Mouse (Mus musculus): Measurements from ENCODE around the gene Marveld1. TPM values are rescaled to one million over a fixed set of nuclear protein-coding genes. Genes with fewer than 3 reads are reported as not detected.

The Marveld1 gene
- polyA plus RNA-seq (2015; fragmentation: Nextera tagmentation; extraction: Ambion mirVana), result 4.3 and 4.6 TPM in 2 replicates

GRCm38 (mm10) chr19:42147170-42147768 lies at the start of gene Marveld1:
Marveld1 (plus strand) TSS chr19:42147400.
- ATAC-seq (ENCODE audit: low FRiP score, low read depth), result peak; percentile 50; the same call in 1 of the 2 replicates
- H3K36me3 ChIP-seq, result no peaks in the 10 kb centered on the region
- H3K27ac ChIP-seq (replicated peaks), result peak within 1 kb of the TSS; percentile 65
- peaks cover 15% of the 10 kb centered on the region for H3K27me3 ChIP-seq
- H3K4me1 ChIP-seq (replicated peaks), result peaks cover 17% of the 10 kb centered on the region
- H3K9ac ChIP-seq, result peak within 1 kb of the TSS; percentile 72
- H3K9me3 ChIP-seq, result no peaks in the 10 kb centered on the region
- peak within 1 kb of the TSS; percentile 90 for H3K4me2 ChIP-seq
- WGBS, result under 1% methylated on average over 31 of the region's 57 CpGs
- peak within 1 kb of the TSS; percentile 54 for H3K4me3 ChIP-seq

- Histone ChIP-seq H3K4me2 (no peak overlapping the region), H3K4me3 (no peak overlapping the region), H3K9ac (no peak overlapping the region), H3K36me3 (peaks cover 20% of the 10 kb centered on the region), H3K9me3 (no peaks in the 10 kb centered on the region), H3K4me1 (replicated peaks) (no peaks in the 10 kb centered on the region), H3K27me3 (no peaks in the 10 kb centered on the region), H3K27ac (replicated peaks) (no peak overlapping the region)
- 94% methylated on average over 3 of the region's 3 CpGs for WGBS
- ATAC-seq (ENCODE audit: low FRiP score, low read depth), result no peak
Measured at GRCm38 (mm10) chr19:42099406-42099805, 47.8 kb upstream of the Marveld1 start.

GRCm38 (mm10) chr19:42104681-42105080 lies 42.5 kb upstream of the Marveld1 start:
- Histone ChIP-seq H3K9ac (no peak overlapping the region), H3K36me3 (peaks cover 42% of the 10 kb centered on the region), H3K4me2 (no peak overlapping the region), H3K4me1 (replicated peaks) (no peaks in the 10 kb centered on the region), H3K27me3 (no peaks in the 10 kb centered on the region), H3K9me3 (no peaks in the 10 kb centered on the region), H3K27ac (replicated peaks) (no peak overlapping the region), H3K4me3 (no peak overlapping the region)
- ATAC-seq (ENCODE audit: low FRiP score, low read depth), result no peak
- WGBS, result 97% methylated on average over 9 of the region's 9 CpGs

GRCm38 (mm10) chr19:42115783-42116335 lies 31.3 kb upstream of the Marveld1 start:
- H3K27me3 ChIP-seq, result no peaks in the 10 kb centered on the region
- H3K36me3 ChIP-seq, result peaks cover 48% of the 10 kb centered on the region
- H3K9ac ChIP-seq, result no peak overlapping the region
- ATAC-seq (ENCODE audit: low FRiP score, low read depth), result no peak
- H3K27ac ChIP-seq (replicated peaks), result no peak overlapping the region
- 90% methylated on average over 4 of the region's 4 CpGs for WGBS
- H3K4me1 ChIP-seq (replicated peaks), result no peaks in the 10 kb centered on the region
- H3K9me3 ChIP-seq, result no peaks in the 10 kb centered on the region
- no peak overlapping the region for H3K4me2 ChIP-seq
- H3K4me3 ChIP-seq, result no peak overlapping the region

- WGBS, result 97% methylated on average over 9 of the region's 9 CpGs
- ATAC-seq (ENCODE audit: low FRiP score, low read depth), result no peak
- peaks cover 56% of the 10 kb centered on the region for H3K36me3 ChIP-seq
- H3K27ac ChIP-seq (replicated peaks), result no peak overlapping the region
- no peaks in the 10 kb centered on the region for H3K4me1 ChIP-seq (replicated peaks)
- no peaks in the 10 kb centered on the region for H3K27me3 ChIP-seq
- no peak overlapping the region for H3K9ac ChIP-seq
- H3K4me2 ChIP-seq, result no peak overlapping the region
- no peaks in the 10 kb centered on the region for H3K9me3 ChIP-seq
- no peak overlapping the region for H3K4me3 ChIP-seq
Measured at GRCm38 (mm10) chr19:42118142-42118541, 29.1 kb upstream of the Marveld1 start.

GRCm38 (mm10) chr19:42118596-42118995 lies 28.6 kb upstream of the Marveld1 start:
- Histone ChIP-seq H3K4me3 (no peak overlapping the region), H3K9me3 (no peaks in the 10 kb centered on the region), H3K9ac (no peak overlapping the region), H3K36me3 (peaks cover 60% of the 10 kb centered on the region), H3K4me2 (no peak overlapping the region), H3K4me1 (replicated peaks) (no peaks in the 10 kb centered on the region), H3K27me3 (no peaks in the 10 kb centered on the region), H3K27ac (replicated peaks) (no peak overlapping the region)
- 87% methylated on average over 5 of the region's 5 CpGs for WGBS
- ATAC-seq (ENCODE audit: low FRiP score, low read depth), result no peak

- Histone ChIP-seq H3K36me3 (peaks cover 52% of the 10 kb centered on the region), H3K4me3 (no peak overlapping the region), H3K9ac (no peak overlapping the region), H3K27ac (replicated peaks) (no peak overlapping the region), H3K27me3 (no peaks in the 10 kb centered on the region), H3K4me2 (no peak overlapping the region), H3K4me1 (replicated peaks) (no peaks in the 10 kb centered on the region), H3K9me3 (no peaks in the 10 kb centered on the region)
- no peak for ATAC-seq (ENCODE audit: low FRiP score, low read depth)
- WGBS, result 91% methylated on average over 8 of the region's 8 CpGs
Measured at GRCm38 (mm10) chr19:42120451-42120850, 26.7 kb upstream of the Marveld1 start.

GRCm38 (mm10) chr19:42124684-42125083 lies 22.5 kb upstream of the Marveld1 start:
- Histone ChIP-seq H3K4me1 (replicated peaks) (peaks cover 16% of the 10 kb centered on the region), H3K27me3 (no peaks in the 10 kb centered on the region), H3K4me3 (no peak overlapping the region), H3K9me3 (no peaks in the 10 kb centered on the region), H3K27ac (replicated peaks) (no peak overlapping the region), H3K4me2 (no peak overlapping the region), H3K36me3 (peaks cover 29% of the 10 kb centered on the region), H3K9ac (no peak overlapping the region)
- no peak for ATAC-seq (ENCODE audit: low FRiP score, low read depth)
- WGBS, result 88% methylated on average over 13 of the region's 13 CpGs

- H3K36me3 ChIP-seq, result peaks cover 21% of the 10 kb centered on the region
- ATAC-seq (ENCODE audit: low FRiP score, low read depth), result no peak
- 81% methylated on average over 11 of the region's 11 CpGs for WGBS
- no peak overlapping the region for H3K27ac ChIP-seq (replicated peaks)
- no peak overlapping the region for H3K4me3 ChIP-seq
- H3K4me1 ChIP-seq (replicated peaks), result peaks cover 19% of the 10 kb centered on the region
- no peaks in the 10 kb centered on the region for H3K9me3 ChIP-seq
- no peak overlapping the region for H3K4me2 ChIP-seq
- H3K27me3 ChIP-seq, result no peaks in the 10 kb centered on the region
- no peak overlapping the region for H3K9ac ChIP-seq
Measured at GRCm38 (mm10) chr19:42125501-42126218, 21.5 kb upstream of the Marveld1 start.

GRCm38 (mm10) chr19:42126219-42126605 lies 21.0 kb upstream of the Marveld1 start:
- Histone ChIP-seq H3K9ac (no peak overlapping the region), H3K4me1 (replicated peaks) (peaks cover 19% of the 10 kb centered on the region), H3K27me3 (no peaks in the 10 kb centered on the region), H3K9me3 (no peaks in the 10 kb centered on the region), H3K36me3 (peaks cover 17% of the 10 kb centered on the region), H3K4me2 (no peak overlapping the region), H3K27ac (replicated peaks) (no peak overlapping the region), H3K4me3 (no peak overlapping the region)
- 90% methylated on average over 6 of the region's 6 CpGs for WGBS
- no peak for ATAC-seq (ENCODE audit: low FRiP score, low read depth)

GRCm38 (mm10) chr19:42127024-42127423 lies 20.2 kb upstream of the Marveld1 start:
- Histone ChIP-seq H3K27ac (replicated peaks) (no peak overlapping the region), H3K4me2 (no peak overlapping the region), H3K9me3 (no peaks in the 10 kb centered on the region), H3K27me3 (no peaks in the 10 kb centered on the region), H3K36me3 (peaks cover 15% of the 10 kb centered on the region; the same call in 1 of the 2 replicates), H3K4me1 (replicated peaks) (peaks cover 19% of the 10 kb centered on the region), H3K4me3 (no peak overlapping the region), H3K9ac (no peak overlapping the region)
- ATAC-seq (ENCODE audit: low FRiP score, low read depth), result no peak
- 92% methylated on average over 5 of the region's 5 CpGs for WGBS

- ATAC-seq (ENCODE audit: low FRiP score, low read depth), result no peak
- peaks cover 19% of the 10 kb centered on the region for H3K4me1 ChIP-seq (replicated peaks)
- H3K4me3 ChIP-seq, result peak overlapping the region; percentile 53
Measured at GRCm38 (mm10) chr19:42128052-42128740, 19.0 kb upstream of the Marveld1 start.

More at GRCm38 (mm10) chr19:42128052-42128740, 19.0 kb upstream of the Marveld1 start:
- 5% methylated on average over 23 of the region's 23 CpGs for WGBS
- peak overlapping the region; percentile 20; the same call in 1 of the 2 replicates for H3K27ac ChIP-seq (replicated peaks)
- no peaks in the 10 kb centered on the region for H3K9me3 ChIP-seq
- peak overlapping the region; percentile 76 for H3K4me2 ChIP-seq
- peak overlapping the region; percentile 42 for H3K9ac ChIP-seq
- peaks cover 9% of the 10 kb centered on the region; the same call in 1 of the 2 replicates for H3K36me3 ChIP-seq
- no peaks in the 10 kb centered on the region for H3K27me3 ChIP-seq

Measured in hindbrain, embryonic 15.5 days (tissue).